Mouse (Mus musculus) heart, adult 2 months (tissue): ENCODE measurements around the gene Galntl6. TPM values are rescaled to one million over a fixed set of nuclear protein-coding genes. Genes with fewer than 3 reads are reported as not detected.
A peak's percentile ranks its signal among the peaks of the same experiment; 100 is the strongest.

Experiments
- DNase-seq, 2 experiments: peaks; one replicate each; pipeline ENCODE4 v3.0.0; 2021
- H3K27ac ChIP-seq: fragments of 200-600 bp; 2 replicates; pipeline ENCODE4 v1.8.1; 2022
- H3K27me3 ChIP-seq: fragments of 200-500 bp; 2 replicates; pipeline ENCODE4 v1.6.1; 2012; ENCODE audit warnings: mild to moderate bottlenecking, low read length, inconsistent platforms, mixed read lengths; ENCODE audit not compliant: control insufficient read depth, insufficient read depth
- H3K36me3 ChIP-seq: fragments of 200-500 bp; 2 replicates; pipeline ENCODE4 v1.6.1; 2012; ENCODE audit warnings: low read length, inconsistent platforms; ENCODE audit not compliant: control insufficient read depth, insufficient read depth
- H3K4me1 ChIP-seq: fragments of 200-500 bp; 2 replicates; pipeline ENCODE4 v1.6.1; 2011; ENCODE audit warnings: low read length; ENCODE audit not compliant: control insufficient read depth, insufficient read depth
- H3K4me3 ChIP-seq: fragments of 200-600 bp; 2 replicates; pipeline ENCODE4 v1.8.1; 2022
- H3K79me2 ChIP-seq: fragments of 200-500 bp; replicated peaks from 2 replicates; pipeline ENCODE4 v1.6.1; 2012; ENCODE audit warnings: mild to moderate bottlenecking, inconsistent platforms, low read length, moderate library complexity, mixed read lengths; ENCODE audit not compliant: control insufficient read depth, insufficient read depth
- H3K9ac ChIP-seq: fragments of 200-500 bp; 2 replicates; pipeline ENCODE4 v1.6.1; 2012; ENCODE audit warnings: low read depth, mild to moderate bottlenecking, control low read depth, inconsistent platforms, low read length, mixed read lengths
- CTCF ChIP-seq: fragments of 200-600 bp; IDR thresholded peaks from 2 replicates; pipeline ENCODE4 v1.8.1; 2022; ENCODE audit warnings: antibody characterized with exemption, mild to moderate bottlenecking, moderate library complexity
- EP300 ChIP-seq: fragments of 200-500 bp; IDR thresholded peaks from 2 replicates; pipeline ENCODE4 v1.6.1; 2011; ENCODE audit warnings: low read depth, low read length, control low read depth; ENCODE audit not compliant: insufficient read depth
- POLR2A ChIP-seq: fragments of 200-500 bp; IDR thresholded peaks from 2 replicates; pipeline ENCODE4 v1.6.1; 2011; ENCODE audit warnings: mild to moderate bottlenecking, low read depth, low read length, control low read depth; ENCODE audit not compliant: insufficient read depth
- WGBS: fragments of 180-500 bp; shearing (Covaris S2); methylation state at CpG from one replicate; pipeline ENCODE4 v1.1.7; 2018; 5-methylcytosine and 5-hydroxymethylcytosine counted together
- intact Hi-C: fragments of 180-260 bp; cut with DNase I; formaldehyde crosslinking; loops from one replicate; pipeline ENCODE4 v1.15.1; 2025
- polyA plus RNA-seq: library from polyadenylated mRNA; depleted of rRNA; stranded (reverse); fragments of >200 nt; gene quantifications from 2 replicates; pipeline ENCODE4 v1.2.3, GENCODE M21; 2012
- total RNA-seq, 2 experiments: library from RNA; stranded (reverse); gene quantifications; 2 replicates each; pipeline ENCODE4 v1.2.3; 2021

The Galntl6 gene
- total and polyA plus RNA-seq, 3 experiments = not detected

GRCm38 (mm10) chr8:57958121-57958901 lies 954.1 kb downstream of the Galntl6 start:
- H3K27ac ChIP-seq = no peak overlapping the region
- no peak overlapping the region for H3K9ac ChIP-seq
- no peaks in the 10 kb centered on the region for H3K27me3 ChIP-seq
- TF ChIP-seq POLR2A (no peak), EP300 (no peak), CTCF (no peak)
- H3K4me1 ChIP-seq = no peaks in the 10 kb centered on the region
- intact Hi-C loops = no loop called here
- DNase-seq = no peak
- WGBS = 49% methylated on average over 16 of the region's 16 CpGs
- no peaks in the 10 kb centered on the region for H3K36me3 ChIP-seq
- no peaks in the 10 kb centered on the region for H3K79me2 ChIP-seq
- no peak overlapping the region for H3K4me3 ChIP-seq

- intact Hi-C loops = no loop called here
- Histone ChIP-seq H3K27ac (no peak overlapping the region), H3K9ac (no peak overlapping the region), H3K79me2 (no peaks in the 10 kb centered on the region), H3K4me3 (no peak overlapping the region), H3K4me1 (no peaks in the 10 kb centered on the region), H3K27me3 (peaks cover 1% of the 10 kb centered on the region; the same call in 1 of the 2 replicates), H3K36me3 (no peaks in the 10 kb centered on the region)
- TF ChIP-seq CTCF = no peak
- no peak for TF ChIP-seq EP300
- TF ChIP-seq POLR2A = no peak
- 46% methylated on average over 7 of the region's 7 CpGs for WGBS
- no peak for DNase-seq
Measured at GRCm38 (mm10) chr8:57955501-57955900, 956.9 kb downstream of the Galntl6 start.

- H3K4me1 ChIP-seq = no peaks in the 10 kb centered on the region
Measured at GRCm38 (mm10) chr8:57941113-57941512, 971.3 kb downstream of the Galntl6 start.

GRCm38 (mm10) chr8:57939856-57940420 lies 972.5 kb downstream of the Galntl6 start:
- Histone ChIP-seq H3K36me3 (no peaks in the 10 kb centered on the region), H3K27ac (no peak overlapping the region), H3K79me2 (no peaks in the 10 kb centered on the region), H3K9ac (no peak overlapping the region), H3K4me1 (no peaks in the 10 kb centered on the region), H3K4me3 (no peak overlapping the region), H3K27me3 (no peaks in the 10 kb centered on the region)
- intact Hi-C loops = no loop called here
- TF ChIP-seq POLR2A (no peak), CTCF (no peak), EP300 (no peak)
- no peak for DNase-seq
- WGBS = 61% methylated on average over 5 of the region's 5 CpGs

More at GRCm38 (mm10) chr8:57941113-57941512, 971.3 kb downstream of the Galntl6 start:
- TF ChIP-seq EP300 (no peak), CTCF (no peak), POLR2A (no peak)
- H3K27me3 ChIP-seq = no peaks in the 10 kb centered on the region
- H3K36me3 ChIP-seq = no peaks in the 10 kb centered on the region
- H3K9ac ChIP-seq = no peak overlapping the region
- H3K79me2 ChIP-seq = no peaks in the 10 kb centered on the region
- WGBS = 57% methylated on average over 2 of the region's 2 CpGs
- DNase-seq = no peak
- intact Hi-C loops = no loop called here
- no peak overlapping the region for H3K27ac ChIP-seq
- H3K4me3 ChIP-seq = no peak overlapping the region

GRCm38 (mm10) chr8:57939177-57939855 lies 973.1 kb downstream of the Galntl6 start:
- 16% methylated on average over 8 of the region's 8 CpGs for WGBS
- intact Hi-C loops = no loop called here
- no peaks in the 10 kb centered on the region for H3K36me3 ChIP-seq
- H3K4me3 ChIP-seq = no peak overlapping the region
- DNase-seq = peak; percentile 5 to 33
- no peak overlapping the region for H3K27ac ChIP-seq
- no peaks in the 10 kb centered on the region for H3K4me1 ChIP-seq
- TF ChIP-seq EP300 (no peak), CTCF (peak; percentile 92)
- H3K79me2 ChIP-seq = no peaks in the 10 kb centered on the region
- no peaks in the 10 kb centered on the region for H3K27me3 ChIP-seq
- H3K9ac ChIP-seq = no peak overlapping the region

- H3K4me1 ChIP-seq = no peaks in the 10 kb centered on the region
- intact Hi-C loops = no loop called here
- H3K79me2 ChIP-seq = no peaks in the 10 kb centered on the region
- TF ChIP-seq CTCF (no peak), EP300 (no peak), POLR2A (no peak)
- no peak overlapping the region for H3K4me3 ChIP-seq
- 24% methylated on average over 6 of the region's 6 CpGs for WGBS
- H3K9ac ChIP-seq = no peak overlapping the region
- H3K27me3 ChIP-seq = no peaks in the 10 kb centered on the region
- H3K27ac ChIP-seq = no peak overlapping the region
- DNase-seq = no peak
- no peaks in the 10 kb centered on the region for H3K36me3 ChIP-seq
Measured at GRCm38 (mm10) chr8:57927074-57927473, 985.4 kb downstream of the Galntl6 start.
